Mouse (Mus musculus) limb, embryonic 11.5 days (tissue): Measurements from ENCODE around the gene Zfp459. TPM values are rescaled to one million over a fixed set of nuclear protein-coding genes. Genes with fewer than 3 reads are reported as not detected.
"Not testable (repeated sequence)": the region's sequence is repeated elsewhere in the genome, so short reads cannot be mapped to it uniquely, and the experiment has no call there.

Source experiments
- ATAC-seq: fragments of 200-750 bp; cut with Nextera tagmentation; 2 replicates; pipeline ENCODE4 v1.8.0; 2017; ENCODE audit warnings: low read depth; ENCODE audit not compliant: insufficient number of reproducible peaks, low FRiP score, low TSS enrichment
- DNase-seq: peaks from one replicate; pipeline ENCODE4 v3.0.0-alpha.2; 2015; ENCODE audit warnings: low spot score
- H3K27ac ChIP-seq: fragments of 300-500 bp; sonication (generic); replicated peaks from 2 replicates; pipeline ENCODE4 v1.5.1; 2014; ENCODE audit warnings: low read depth, mild to moderate bottlenecking, low read length
- H3K27me3 ChIP-seq: fragments of 300-500 bp; sonication (generic); 2 replicates; pipeline ENCODE4 v1.6.1; 2014; ENCODE audit warnings: mild to moderate bottlenecking, low read length, mixed read lengths; ENCODE audit not compliant: control insufficient read depth, insufficient read depth
- H3K36me3 ChIP-seq: fragments of 300-500 bp; sonication (generic); 2 replicates; pipeline ENCODE4 v1.6.1; 2014; ENCODE audit warnings: mild to moderate bottlenecking, low read length, moderate library complexity, mixed read lengths; ENCODE audit not compliant: control insufficient read depth, insufficient read depth
- H3K4me1 ChIP-seq: fragments of 300-500 bp; sonication (generic); 2 replicates; pipeline ENCODE4 v1.6.1; 2014; ENCODE audit warnings: low read length, mixed read lengths; ENCODE audit not compliant: control insufficient read depth, insufficient read depth
- H3K4me2 ChIP-seq: fragments of 300-500 bp; sonication (generic); 2 replicates; pipeline ENCODE4 v1.6.1; 2014; ENCODE audit warnings: low read depth, mild to moderate bottlenecking, moderate library complexity; ENCODE audit not compliant: severe bottlenecking
- H3K4me3 ChIP-seq: fragments of 300-500 bp; sonication (generic); 2 replicates; pipeline ENCODE4 v1.5.1; 2014; ENCODE audit warnings: low read depth, low read length
- H3K9ac ChIP-seq: fragments of 300-500 bp; sonication (generic); 2 replicates; pipeline ENCODE4 v1.6.1; 2014; ENCODE audit warnings: mild to moderate bottlenecking, low read length
- H3K9me3 ChIP-seq: fragments of 300-500 bp; sonication (generic); 2 replicates; pipeline ENCODE4 v1.6.1; 2016; ENCODE audit warnings: low read length; ENCODE audit not compliant: control insufficient read depth
- WGBS: fragments of 180-500 bp; shearing (Covaris S2); extraction: QIAGEN DNeasy Blood & Tissue Kit; methylation state at CpG from one replicate; pipeline ENCODE4 v1.1.7; 2014; 5-methylcytosine and 5-hydroxymethylcytosine counted together
- polyA plus RNA-seq: library from polyadenylated mRNA; unstranded; fragments of >200 nt; fragmentation: Nextera tagmentation; extraction: Ambion mirVana; gene quantifications from 2 replicates; pipeline ENCODE4 v1.2.1, GENCODE M21; 2014

The Zfp459 gene
- polyA plus RNA-seq = 1.2 and 1.3 TPM in 2 replicates

- peak within 1 kb of the TSS; percentile 48 for H3K4me3 ChIP-seq
- no peaks in the 10 kb centered on the region for H3K4me1 ChIP-seq
- H3K27me3 ChIP-seq = no peaks in the 10 kb centered on the region
- H3K36me3 ChIP-seq = no peaks in the 10 kb centered on the region
- peak within 1 kb of the TSS; percentile 62 for H3K9ac ChIP-seq
- peak; percentile 72 for DNase-seq
- peak within 1 kb of the TSS; percentile 74 for H3K4me2 ChIP-seq
- H3K9me3 ChIP-seq = no peaks in the 10 kb centered on the region
- 2% methylated on average over 22 of the region's 22 CpGs for WGBS
- H3K27ac ChIP-seq = no peak within 1 kb of the TSS
- ATAC-seq = peak; percentile 82
Observed at GRCm38 (mm10) chr13:67421207-67421857, at the start of gene Zfp459. TSS of gene Zfp459 (minus strand) at chr13:67421418.

- Histone ChIP-seq H3K36me3 (peaks cover 3% of the 10 kb centered on the region; the same call in 1 of the 2 replicates), H3K9ac (no peak overlapping the region), H3K27ac (no peak overlapping the region), H3K27me3 (no peaks in the 10 kb centered on the region), H3K4me1 (no peaks in the 10 kb centered on the region), H3K4me2 (no peak overlapping the region), H3K9me3 (no peaks in the 10 kb centered on the region), H3K4me3 (no peak overlapping the region)
- 86% methylated on average over 3 of the region's 3 CpGs for WGBS
- ATAC-seq = no peak
- no peak for DNase-seq
Observed at GRCm38 (mm10) chr13:67469274-67469673, 48.1 kb upstream of the Zfp459 start.

DNA sequence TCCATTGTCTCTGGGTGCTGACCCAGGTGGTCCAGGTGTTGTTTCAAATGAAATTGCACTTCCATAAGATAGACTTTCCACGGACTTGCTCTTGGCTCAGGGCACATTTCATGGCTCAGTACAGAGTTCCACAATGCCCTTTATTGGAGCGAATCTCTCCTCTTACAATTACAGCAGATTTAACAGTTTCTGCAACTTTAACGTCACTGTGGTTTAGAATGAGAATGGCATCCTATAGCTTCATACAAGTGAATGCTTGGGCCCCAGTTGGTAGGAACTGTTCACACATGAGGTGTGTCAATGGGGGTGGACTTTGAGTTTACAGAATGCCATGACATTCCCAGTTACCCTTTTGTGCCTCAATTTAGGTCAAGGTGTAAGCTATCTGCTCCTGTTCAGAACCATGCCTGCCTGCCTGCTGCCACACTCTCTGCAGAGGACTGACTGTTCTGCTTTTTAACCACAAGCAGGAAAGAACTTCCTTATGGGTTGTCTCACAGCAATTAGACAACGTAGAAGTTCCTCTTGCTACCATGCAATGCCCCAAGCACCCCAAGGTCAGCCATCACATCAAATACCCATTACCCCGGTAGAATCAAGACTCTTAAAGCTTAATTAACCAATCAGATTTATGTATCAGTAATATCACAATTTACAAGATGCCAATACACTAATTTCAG, 42.4 kb upstream of the Zfp459 start:
- H3K4me2 ChIP-seq, H3K27me3 ChIP-seq, H3K27ac ChIP-seq, H3K9ac ChIP-seq, H3K4me3 ChIP-seq, H3K9me3 ChIP-seq, H3K36me3 ChIP-seq, DNase-seq, H3K4me1 ChIP-seq, ATAC-seq: not testable (repeated sequence)
- WGBS = 89% methylated on average over 2 of the region's 5 CpGs

GRCm38 (mm10) chr13:67452021-67452309, 30.7 kb upstream of the Zfp459 start:
- DNase-seq (peak; percentile 34), ATAC-seq (no peak)
- WGBS = 6% methylated on average over 3 of the region's 3 CpGs
- Histone ChIP-seq H3K9ac (peak overlapping the region; percentile 38; the same call in 1 of the 2 replicates), H3K4me2 (peak overlapping the region; percentile 57), H3K4me1 (no peaks in the 10 kb centered on the region), H3K27ac (no peak overlapping the region), H3K36me3 (no peaks in the 10 kb centered on the region), H3K4me3 (peak overlapping the region; percentile 53), H3K27me3 (no peaks in the 10 kb centered on the region), H3K9me3 (no peaks in the 10 kb centered on the region)

DNA sequence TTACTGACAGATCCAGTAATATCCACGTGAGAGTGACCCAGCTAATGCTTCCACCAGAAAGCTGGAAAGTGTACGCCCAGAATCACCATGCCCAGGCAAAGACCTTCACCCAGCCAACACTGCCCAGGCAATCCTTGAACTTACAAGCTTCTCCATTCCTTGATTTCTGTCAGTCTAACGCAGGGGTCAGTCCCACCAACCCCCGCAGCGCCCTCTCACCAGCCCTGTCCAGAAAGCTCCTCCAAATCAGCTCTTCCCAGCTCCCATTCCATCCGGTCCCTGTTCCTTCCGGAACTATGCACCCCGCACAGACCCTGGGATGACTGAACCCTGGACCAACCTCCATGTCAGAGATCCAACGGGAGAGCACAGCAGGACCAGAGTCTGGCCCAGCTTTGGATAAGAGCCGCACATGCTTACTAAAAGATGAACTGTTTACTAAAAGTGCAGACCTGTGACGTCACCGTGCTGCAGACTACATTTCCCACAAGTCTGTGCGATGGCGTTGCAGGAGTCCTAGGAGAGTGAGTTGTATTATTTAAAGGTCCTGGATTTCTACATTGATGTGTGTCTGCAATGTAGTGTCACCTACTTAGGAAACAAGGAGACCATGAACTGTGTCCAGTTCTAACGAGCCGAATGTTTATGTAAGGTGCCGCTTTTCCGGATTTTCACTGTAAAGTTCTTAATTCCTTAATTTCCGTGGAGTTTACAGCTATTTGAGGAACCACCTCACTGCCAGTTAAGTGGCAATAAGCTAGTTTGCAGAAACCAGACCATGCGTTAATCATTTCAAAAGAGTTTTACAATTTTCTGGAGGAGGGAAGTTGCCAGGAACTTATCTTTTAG, 30.2 kb upstream of the Zfp459 start, which contains the start of gene Zfp874a:
Zfp874a (minus strand) TSS at position 453 of the 849 bp plus-strand sequence.
- WGBS = 1% methylated on average over 20 of the region's 20 CpGs
- Histone ChIP-seq H3K9me3 (no peaks in the 10 kb centered on the region), H3K9ac (peak within 1 kb of the TSS; percentile 56), H3K4me2 (peak within 1 kb of the TSS; percentile 57), H3K36me3 (no peaks in the 10 kb centered on the region), H3K27me3 (no peaks in the 10 kb centered on the region), H3K4me1 (no peaks in the 10 kb centered on the region), H3K4me3 (peak within 1 kb of the TSS; percentile 53), H3K27ac (no peak within 1 kb of the TSS)
- peak; percentile 84 for DNase-seq
- peak; percentile 91 for ATAC-seq

GRCm38 (mm10) chr13:67437095-67437494, 15.9 kb upstream of the Zfp459 start:
- not testable (repeated sequence) for H3K4me1 ChIP-seq, ATAC-seq, H3K4me2 ChIP-seq, H3K36me3 ChIP-seq, H3K27ac ChIP-seq, DNase-seq, H3K9ac ChIP-seq, H3K27me3 ChIP-seq, H3K4me3 ChIP-seq, H3K9me3 ChIP-seq
- WGBS = 90% methylated on average over 1 of the region's 3 CpGs

- no peak for DNase-seq
- no peaks in the 10 kb centered on the region for H3K27me3 ChIP-seq
- no peak overlapping the region for H3K4me3 ChIP-seq
- no peak overlapping the region for H3K9ac ChIP-seq
- no peak overlapping the region for H3K27ac ChIP-seq
- no peak overlapping the region for H3K4me2 ChIP-seq
- ATAC-seq = no peak
- H3K4me1 ChIP-seq = no peaks in the 10 kb centered on the region
- H3K9me3 ChIP-seq = no peaks in the 10 kb centered on the region
- no peaks in the 10 kb centered on the region for H3K36me3 ChIP-seq
- 84% methylated on average over 3 of the region's 3 CpGs for WGBS
Observed at GRCm38 (mm10) chr13:67428116-67428515, 6.9 kb upstream of the Zfp459 start.

DNA sequence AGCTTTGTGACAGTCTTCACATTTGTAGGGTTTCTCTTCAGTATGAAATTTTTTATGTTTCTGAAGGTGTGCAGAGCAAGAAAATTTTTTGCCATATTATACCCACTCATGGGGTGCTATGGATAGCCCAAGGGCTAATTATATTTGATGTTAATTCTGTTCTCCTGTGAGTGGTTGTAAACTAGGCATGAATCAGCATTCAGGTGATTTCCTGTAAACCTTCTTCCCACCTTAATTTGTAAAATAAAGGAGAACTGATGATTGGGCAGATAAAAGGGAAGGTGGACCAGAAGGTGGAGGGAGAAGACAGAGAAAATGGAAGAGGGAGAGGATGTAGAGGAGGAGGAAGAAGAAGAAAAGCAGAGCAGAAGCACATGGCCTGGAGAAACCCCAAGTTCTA, 4.5 kb upstream of the Zfp459 start:
- not testable (repeated sequence) for H3K4me2 ChIP-seq, H3K4me3 ChIP-seq, H3K36me3 ChIP-seq, H3K9me3 ChIP-seq, H3K9ac ChIP-seq, H3K4me1 ChIP-seq, DNase-seq, H3K27ac ChIP-seq, H3K27me3 ChIP-seq, ATAC-seq
